Mouse (Mus musculus) CD4-positive helper T cell, adult 2 months (primary cell): ENCODE results near the gene Ghdc.

ENCODE experiments used
- DNase-seq: peaks from one replicate; pipeline ENCODE4 v3.0.0-alpha.2; 2012; ENCODE audit warnings: low read depth, missing footprints, low spot score

The Ghdc gene

DNA sequence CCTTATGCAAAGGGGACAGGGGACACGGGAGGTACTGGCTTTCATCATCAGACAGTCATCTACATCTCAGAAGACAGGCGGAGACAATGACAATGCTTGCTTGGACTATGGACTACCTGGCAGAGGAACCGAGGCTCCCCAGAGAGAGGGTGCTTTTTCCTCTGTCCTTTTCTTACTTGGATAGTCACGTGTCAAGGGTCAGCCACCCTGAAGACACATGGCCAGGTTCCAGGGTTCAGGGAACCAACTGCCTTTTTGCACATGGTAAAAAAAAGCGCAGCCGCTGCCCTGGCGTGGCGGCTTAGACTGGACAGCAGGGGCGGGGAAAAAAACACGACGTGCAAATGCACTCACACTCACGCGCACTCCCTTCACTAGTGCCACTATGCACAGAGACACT lies 11.8 kb upstream of the Ghdc start:
- DNase-seq: no peak

DNA sequence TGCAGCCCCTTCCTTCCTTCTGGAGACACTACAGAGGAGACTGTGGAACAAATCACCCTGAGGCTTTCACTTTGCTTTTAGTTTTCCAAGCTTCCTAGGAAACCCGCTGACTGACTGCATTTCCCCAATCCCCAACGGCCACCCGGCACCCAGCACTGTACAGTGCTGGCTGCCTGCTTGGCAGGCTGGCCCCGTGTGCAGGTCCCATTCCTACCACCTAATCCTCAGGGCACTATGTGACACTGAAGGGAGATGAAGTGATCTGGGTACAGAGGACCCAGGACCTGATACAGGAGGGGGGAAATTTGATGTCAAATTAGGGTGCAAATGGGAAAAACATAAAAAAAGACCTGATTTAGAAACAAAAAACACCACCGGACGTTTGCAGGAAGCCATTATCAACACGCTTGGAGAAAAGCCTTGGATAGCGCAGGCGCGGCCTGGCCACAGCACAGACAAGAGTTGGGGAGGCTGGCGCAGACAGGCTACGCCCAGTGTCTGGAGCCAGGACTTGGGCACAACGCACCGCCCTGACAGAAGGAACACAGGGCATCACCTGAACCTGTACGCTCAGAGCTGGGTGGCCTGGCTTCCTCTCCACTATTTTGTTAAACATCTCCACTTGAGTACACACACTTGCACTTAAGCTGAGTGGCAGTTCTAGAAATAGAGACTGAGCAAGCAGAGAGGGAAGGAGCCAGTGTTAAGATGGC lies 11.2 kb upstream of the Ghdc start:
- DNase-seq: no peak

GRCm38 (mm10) chr11:100780247-100780646 lies 9.5 kb upstream of the Ghdc start:
- DNase-seq: no peak

GRCm38 (mm10) chr11:100778069-100778468 lies 7.3 kb upstream of the Ghdc start:
- DNase-seq: no peak

GRCm38 (mm10) chr11:100775921-100776320 lies 5.2 kb upstream of the Ghdc start:
- no peak for DNase-seq

- no peak for DNase-seq
Measured at GRCm38 (mm10) chr11:100774261-100774660, 3.5 kb upstream of the Ghdc start.

DNA sequence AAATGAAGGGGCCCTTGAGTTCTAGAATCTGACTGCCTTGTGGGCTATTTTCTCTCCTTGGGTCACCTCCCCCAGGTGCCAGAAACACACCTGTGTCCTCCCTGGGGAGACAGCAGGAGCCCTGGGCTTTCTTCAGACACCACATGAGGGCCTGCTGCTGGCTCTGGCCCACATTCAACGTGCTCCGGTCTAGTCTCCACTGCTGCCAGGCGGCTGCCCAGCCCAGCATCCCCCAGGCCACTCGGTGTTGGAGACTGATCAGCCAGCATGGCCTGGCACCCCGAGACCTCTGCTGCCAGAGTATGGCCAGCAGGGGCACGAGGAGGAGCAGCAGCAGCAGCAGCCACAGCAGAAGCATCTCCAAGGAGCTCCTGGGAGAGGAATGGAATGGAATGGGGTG lies 777 bp downstream of the Ghdc start:
- DNase-seq: no peak

DNA sequence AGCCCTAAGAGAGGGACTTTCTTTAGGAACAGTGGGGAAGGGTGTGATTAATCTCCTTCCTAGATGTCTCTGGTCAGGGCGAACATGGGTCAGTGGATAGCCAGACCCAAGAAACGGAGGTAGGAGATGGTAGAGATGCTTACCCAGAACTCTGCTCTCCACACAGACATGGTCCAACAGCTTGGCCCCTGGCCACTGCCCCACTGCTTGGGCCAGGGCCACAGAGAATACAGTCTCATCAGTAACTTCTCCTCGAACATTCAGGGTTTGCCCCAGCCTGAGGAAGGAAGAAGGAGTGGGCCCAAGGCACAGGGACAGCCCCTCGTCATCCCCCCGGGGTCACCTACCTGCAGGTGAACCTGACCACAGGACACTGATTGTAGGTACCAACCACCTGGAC lies 2.9 kb downstream of the Ghdc start:
- DNase-seq: no peak

DNA sequence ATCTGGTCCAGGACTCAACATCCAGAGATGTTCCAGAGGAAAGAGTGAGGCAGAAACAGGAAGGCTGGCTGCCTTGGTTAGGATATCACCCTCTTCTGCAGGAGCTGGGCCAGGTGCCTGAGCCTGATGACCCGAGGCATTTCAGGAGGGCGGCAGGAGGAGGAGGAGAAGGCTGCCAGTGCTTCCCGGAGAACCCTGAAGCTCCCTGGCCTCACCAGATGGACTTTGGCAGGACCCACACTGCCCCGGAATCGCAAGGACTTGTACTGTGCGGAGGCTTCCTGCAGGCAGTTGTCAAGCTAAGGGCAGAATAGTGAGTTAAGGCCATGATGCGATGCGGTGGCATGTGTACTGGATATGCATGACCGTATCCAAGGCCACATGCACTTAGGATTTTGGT lies 4.0 kb downstream of the Ghdc start:
- DNase-seq: no peak

DNA sequence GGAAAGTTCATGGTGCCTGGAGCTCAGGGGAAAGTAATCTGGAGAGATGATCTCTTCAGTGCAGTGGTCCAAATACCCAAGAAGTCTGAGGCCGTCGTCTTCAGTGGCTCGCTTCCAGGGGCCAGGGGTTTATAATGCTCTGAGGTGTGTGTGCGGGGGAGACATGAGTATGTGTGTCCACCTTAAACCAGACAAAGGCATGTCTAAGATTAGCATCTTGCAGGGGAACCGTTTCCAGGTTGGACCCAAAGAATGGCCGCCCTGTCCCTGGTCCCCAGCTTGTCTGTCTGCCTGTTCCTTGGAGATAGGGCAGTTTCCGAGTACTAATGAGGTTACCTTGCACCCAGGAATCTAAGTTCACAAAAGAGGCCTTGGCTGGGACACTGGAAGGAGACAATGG lies 7.9 kb downstream of the Ghdc start, which contains the start of gene Hcrt:
TSS of gene Hcrt (minus strand) at position 101 of the 400 bp plus-strand sequence.
- no peak for DNase-seq

- peak; percentile 82 for DNase-seq
Measured at GRCm38 (mm10) chr11:100761547-100762045, 9.2 kb downstream of the Ghdc start.

GRCm38 (mm10) chr11:100759611-100760233 lies 11.0 kb downstream of the Ghdc start, which contains the start of gene Kcnh4:
Gene Kcnh4 (minus strand): TSS chr11:100759942.
- DNase-seq: peak; percentile 90

GRCm38 (mm10) chr11:100758707-100759610 lies 11.8 kb downstream of the Ghdc start:
- peak; percentile 66 for DNase-seq

DNA sequence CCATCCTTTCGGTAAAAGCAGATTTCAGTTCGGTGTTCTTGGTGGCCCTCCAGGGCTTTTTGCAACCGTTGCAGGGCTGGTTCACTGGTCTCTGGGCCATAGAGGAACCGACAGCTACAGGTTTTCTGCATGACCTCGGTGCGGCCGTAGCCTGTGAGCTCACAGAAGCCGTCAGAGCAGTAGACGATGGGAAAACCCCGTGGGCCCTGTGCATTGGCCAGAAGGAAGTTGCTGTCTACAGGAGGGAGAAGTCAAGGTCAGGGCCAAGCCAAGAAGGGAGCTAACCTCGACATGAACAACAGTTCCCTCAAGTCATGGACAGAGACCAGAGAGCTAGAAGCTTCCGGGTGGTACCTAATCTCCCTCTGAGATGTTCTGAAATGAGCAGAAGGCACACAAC lies 13.2 kb downstream of the Ghdc start:
- DNase-seq: no peak

DNA sequence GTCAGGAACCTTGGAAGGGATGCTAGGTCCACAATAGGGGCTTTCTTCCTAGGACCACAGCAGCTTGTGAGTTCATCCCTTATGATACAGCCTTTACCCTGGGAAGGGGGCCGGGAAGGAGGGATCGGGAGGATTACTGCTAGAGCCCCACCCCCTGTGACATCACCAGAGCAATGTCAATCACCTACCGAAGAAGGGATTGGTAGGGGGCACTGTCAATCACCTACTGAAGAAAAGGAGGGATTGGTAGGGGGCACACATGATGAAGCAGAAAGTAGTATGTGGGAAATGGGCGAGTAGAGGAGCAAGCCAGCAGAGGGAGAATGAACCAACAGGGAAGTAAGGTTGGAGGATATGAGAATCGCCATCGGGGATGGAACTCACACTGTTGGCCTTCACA lies 14.3 kb downstream of the Ghdc start:
- DNase-seq: no peak

GRCm38 (mm10) chr11:100754693-100755057 lies 16.1 kb downstream of the Ghdc start:
- DNase-seq: no peak

DNA sequence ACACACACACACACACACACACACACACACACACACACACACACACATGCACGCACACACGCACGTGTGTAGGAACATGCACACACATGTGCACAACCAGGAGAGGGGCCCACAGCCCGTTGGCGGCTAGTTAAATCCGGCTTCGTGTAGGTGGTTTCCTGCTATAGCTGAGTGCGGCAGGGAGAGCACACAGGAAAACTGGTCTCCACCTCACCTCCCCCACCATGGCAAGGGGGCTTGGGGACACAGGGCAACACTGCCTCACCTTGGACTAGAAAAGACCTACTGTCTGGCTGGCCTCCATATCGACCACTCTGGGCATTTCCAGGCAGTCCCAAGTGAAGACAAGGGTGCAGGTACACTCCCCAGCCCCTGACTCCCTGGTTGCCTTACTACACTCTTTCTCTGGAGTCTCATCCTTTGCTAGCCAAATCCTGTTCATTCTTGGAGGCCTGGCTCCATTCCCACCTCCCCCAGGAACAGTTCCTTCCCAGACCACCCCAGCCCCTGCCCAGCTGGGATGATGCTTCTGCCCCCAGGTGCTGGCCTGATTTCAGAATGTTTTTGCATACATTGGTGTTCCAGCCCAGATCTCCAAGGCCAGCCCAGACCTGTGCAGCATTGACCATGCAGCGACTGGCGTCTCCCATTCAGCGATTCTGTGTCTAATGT lies 16.6 kb downstream of the Ghdc start:
- no peak for DNase-seq

DNA sequence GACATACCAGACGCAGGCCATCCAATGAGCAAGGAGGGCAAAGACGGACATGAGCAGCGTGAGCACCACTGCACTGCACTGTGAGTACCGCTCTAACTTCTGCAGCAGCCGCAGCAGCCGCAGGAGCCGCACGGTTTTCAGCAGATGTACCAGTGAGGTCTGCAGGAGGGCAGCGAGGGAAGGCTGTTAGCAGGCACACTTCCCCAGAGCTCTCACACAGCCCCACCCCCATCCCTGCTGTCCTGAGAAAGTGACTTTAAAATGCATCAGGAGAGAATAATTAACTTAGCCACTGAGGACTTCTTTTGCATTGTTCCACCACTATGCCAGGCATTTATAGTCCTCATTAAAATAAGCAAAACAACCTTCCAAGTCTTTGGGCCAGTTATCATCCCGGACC lies 18.5 kb downstream of the Ghdc start:
- DNase-seq: no peak

GRCm38 (mm10) chr11:100750127-100750526 lies 20.6 kb downstream of the Ghdc start:
- no peak for DNase-seq

DNA sequence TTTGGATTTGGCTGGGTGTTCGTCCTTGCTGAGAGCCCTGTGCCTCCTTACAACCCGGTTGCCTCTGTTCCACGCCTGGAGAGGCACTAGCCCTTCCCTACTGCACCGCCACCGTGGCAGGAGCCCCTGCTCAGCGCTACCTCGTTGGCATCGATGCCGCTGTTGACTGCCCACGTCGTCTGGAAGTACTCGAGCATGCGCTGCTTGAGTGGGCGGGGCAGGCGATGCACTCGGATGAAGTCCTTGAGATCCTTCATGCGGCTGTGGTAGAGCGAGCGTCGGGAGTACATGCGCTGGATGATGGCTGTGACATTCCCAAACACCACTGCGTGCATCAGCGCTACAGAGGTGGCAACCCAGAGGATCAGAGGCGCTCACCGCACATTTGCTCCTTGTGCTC lies 21.3 kb downstream of the Ghdc start:
- no peak for DNase-seq

DNA sequence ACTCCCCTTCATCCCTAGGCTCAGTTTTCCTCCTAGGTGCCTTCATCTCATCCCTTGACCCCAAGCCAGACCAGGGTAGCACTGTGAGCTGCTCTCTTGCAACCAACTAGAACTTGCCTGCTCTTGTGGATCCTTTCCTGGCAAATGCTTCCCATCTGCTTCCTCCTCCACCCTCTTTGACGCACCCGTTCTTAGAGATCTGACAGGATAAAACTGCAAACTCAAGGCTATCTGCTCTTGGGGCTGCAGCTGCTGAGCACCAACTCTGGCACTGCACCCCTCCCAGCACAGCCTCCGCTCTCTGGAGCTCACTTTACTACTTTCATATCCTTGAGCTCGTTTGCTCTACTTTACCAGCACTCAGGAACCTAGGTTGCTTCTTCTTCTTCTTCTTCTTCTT lies 22.1 kb downstream of the Ghdc start:
- DNase-seq: no peak

- DNase-seq: no peak
Measured at GRCm38 (mm10) chr11:100747114-100747513, 23.6 kb downstream of the Ghdc start.
